Mouse (Mus musculus): Measurements from ENCODE around the gene Cnksr3.
A peak's percentile ranks its signal among the peaks of the same experiment; 100 is the strongest.

Cnksr3 gene

GRCm38 (mm10) chr10:7197733-7198132, 14.3 kb downstream of the Cnksr3 start:
- no peak for DNase-seq (ENCODE audit: extremely low read depth, insufficient read length, low spot score)

- no peak for DNase-seq (ENCODE audit: extremely low read depth, insufficient read length, low spot score)
Observed at GRCm38 (mm10) chr10:7196668-7197400, 15.2 kb downstream of the Cnksr3 start.

- DNase-seq (ENCODE audit: extremely low read depth, insufficient read length, low spot score) = no peak
Observed at GRCm38 (mm10) chr10:7195927-7196326, 16.1 kb downstream of the Cnksr3 start.

- no peak for DNase-seq (ENCODE audit: extremely low read depth, insufficient read length, low spot score)
Observed at GRCm38 (mm10) chr10:7191721-7192413, 20.2 kb downstream of the Cnksr3 start.

GRCm38 (mm10) chr10:7189194-7189593, 22.8 kb downstream of the Cnksr3 start:
- DNase-seq (ENCODE audit: extremely low read depth, insufficient read length, low spot score) = peak; percentile 70

GRCm38 (mm10) chr10:7187881-7188280, 24.2 kb downstream of the Cnksr3 start:
- DNase-seq (ENCODE audit: extremely low read depth, insufficient read length, low spot score) = no peak

- DNase-seq (ENCODE audit: extremely low read depth, insufficient read length, low spot score) = no peak
Observed at GRCm38 (mm10) chr10:7186992-7187391, 25.0 kb downstream of the Cnksr3 start.

GRCm38 (mm10) chr10:7186018-7186417, 26.0 kb downstream of the Cnksr3 start:
- no peak for DNase-seq (ENCODE audit: extremely low read depth, insufficient read length, low spot score)

GRCm38 (mm10) chr10:7183171-7183631, 28.8 kb downstream of the Cnksr3 start:
- DNase-seq (ENCODE audit: extremely low read depth, insufficient read length, low spot score) = no peak

GRCm38 (mm10) chr10:7182555-7183170, 29.4 kb downstream of the Cnksr3 start:
- no peak for DNase-seq (ENCODE audit: extremely low read depth, insufficient read length, low spot score)

GRCm38 (mm10) chr10:7180296-7180695, 31.7 kb downstream of the Cnksr3 start:
- no peak for DNase-seq (ENCODE audit: extremely low read depth, insufficient read length, low spot score)

- DNase-seq (ENCODE audit: extremely low read depth, insufficient read length, low spot score) = no peak
Observed at GRCm38 (mm10) chr10:7178571-7178970, 33.5 kb downstream of the Cnksr3 start.

GRCm38 (mm10) chr10:7176205-7176910, 35.7 kb downstream of the Cnksr3 start:
- no peak for DNase-seq (ENCODE audit: extremely low read depth, insufficient read length, low spot score)

GRCm38 (mm10) chr10:7174480-7174879, 37.6 kb downstream of the Cnksr3 start:
- no peak for DNase-seq (ENCODE audit: extremely low read depth, insufficient read length, low spot score)

GRCm38 (mm10) chr10:7173098-7173497, 38.9 kb downstream of the Cnksr3 start:
- no peak for DNase-seq (ENCODE audit: extremely low read depth, insufficient read length, low spot score)

GRCm38 (mm10) chr10:7170434-7170833, 41.6 kb downstream of the Cnksr3 start:
- DNase-seq (ENCODE audit: extremely low read depth, insufficient read length, low spot score) = no peak

- DNase-seq (ENCODE audit: extremely low read depth, insufficient read length, low spot score) = no peak
Observed at GRCm38 (mm10) chr10:7163031-7163430, 49.0 kb downstream of the Cnksr3 start.

GRCm38 (mm10) chr10:7159061-7159511, 53.0 kb downstream of the Cnksr3 start:
- peak; percentile 40 for DNase-seq (ENCODE audit: extremely low read depth, insufficient read length, low spot score)

GRCm38 (mm10) chr10:7158285-7159060, 53.6 kb downstream of the Cnksr3 start:
- DNase-seq (ENCODE audit: extremely low read depth, insufficient read length, low spot score) = peak; percentile 35

- no peak for DNase-seq (ENCODE audit: extremely low read depth, insufficient read length, low spot score)
Observed at GRCm38 (mm10) chr10:7154877-7155276, 57.2 kb downstream of the Cnksr3 start.

All from 3134 (cell line).